Mouse (Mus musculus): ENCODE results near the gene Scp2.

DNA sequence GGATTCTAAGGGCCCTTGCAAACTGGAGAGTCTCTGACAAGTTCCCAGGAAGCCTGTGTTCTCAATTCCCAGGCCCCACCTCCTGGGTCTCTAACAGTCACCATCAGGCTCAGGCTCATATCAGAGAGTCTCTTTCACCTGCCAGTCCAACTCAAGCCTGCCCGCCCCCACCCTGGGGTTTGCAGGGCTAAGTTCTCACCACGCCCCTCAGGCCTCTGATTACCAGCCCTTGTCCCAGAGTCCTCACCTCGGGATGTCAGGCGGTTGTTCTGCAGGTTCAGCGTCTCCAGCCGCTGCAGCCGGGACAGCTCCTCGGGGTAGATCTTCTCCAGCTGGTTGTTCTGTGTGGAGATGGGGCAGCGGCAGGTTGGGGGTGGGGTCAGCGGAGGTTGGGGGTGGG, 119.5 kb downstream of the Scp2 start:
- TF ChIP-seq CTCF (IDR thresholded peaks at IDR 0.05; ENCODE audit: borderline replicate concordance, extremely low read depth, insufficient read depth, insufficient read length): no peak
- TF ChIP-seq POLR2A (IDR thresholded peaks at IDR 0.05; ENCODE audit: borderline replicate concordance, extremely low read depth, insufficient read depth, insufficient read length, poor library complexity, severe bottlenecking): no peak

All from brain, embryonic 14.5 days (tissue).